Mouse (Mus musculus) E14TG2a.4 (cell line): ENCODE results near the gene Carmil1.

Experiments
- CTCF ChIP-seq: conservative IDR thresholded peaks from 2 replicates; pipeline ENCODE4 v1.5.1; 2014; ENCODE audit warnings: low read length
- NANOG ChIP-seq: IDR thresholded peaks from 2 replicates; pipeline ENCODE4 v1.6.1; 2014; ENCODE audit warnings: borderline replicate concordance, low read length, mixed read lengths
- POU5F1 ChIP-seq: IDR thresholded peaks from 2 replicates; pipeline ENCODE4 v1.6.1; 2014; ENCODE audit warnings: low read length, borderline replicate concordance

- TF ChIP-seq CTCF (no peak), POU5F1 (no peak), NANOG (no peak)
Measured at GRCm38 (mm10) chr13:24103152-24103551, 177.4 kb downstream of the Carmil1 start.
